17 mouse cellular contexts compared by ENCODE assay signal in genomic region chr16:89864710-89865109, GRCm38 (mm10).
"Had no signal": no experiment of that assay in that cellular context is flagged by ENCODE, and none has a peak within 500 bp of the region (broad histone marks: within the 10 kb centered on the region; RNA-seq: fewer than 3 reads in every experiment).

No protein-coding gene starts in this region.

- H3K4me1 ChIP-seq: liver, embryonic 13.5 days had no signal

- DNase-seq: kidney, adult 2 months; kidney, postnatal 25 days; left cerebral cortex, postnatal 4 days; liver, embryonic 13.5 days; lung, adult 2 months; lung, postnatal 14 days; lung, postnatal 4 days; right cerebral cortex, adult 18-20 months; right cerebral cortex, postnatal 14 days; right cerebral cortex, postnatal 4 days; thymus, postnatal 36 days had no signal

- H3K4me2 ChIP-seq: limb, embryonic 12.5 days; limb, embryonic 15.5 days; liver, embryonic 13.5 days; midbrain, embryonic 13.5 days had no signal

- H3K9me3 ChIP-seq: limb, embryonic 12.5 days; limb, embryonic 15.5 days; liver, embryonic 13.5 days; midbrain, embryonic 13.5 days had no signal

- H3K4me3 ChIP-seq: limb, embryonic 12.5 days; limb, embryonic 15.5 days; liver, embryonic 13.5 days; megakaryocyte, embryonic 14.5 days; midbrain, embryonic 10.5 days; midbrain, embryonic 13.5 days had no signal

- H3K27me3 ChIP-seq: limb, embryonic 12.5 days; limb, embryonic 15.5 days; liver, embryonic 13.5 days; megakaryocyte, embryonic 14.5 days; midbrain, embryonic 13.5 days had no signal

- H3K27ac ChIP-seq: kidney, postnatal 0 days; limb, embryonic 12.5 days; limb, embryonic 15.5 days; liver, embryonic 13.5 days; midbrain, embryonic 10.5 days; midbrain, embryonic 13.5 days had no signal

- H3K9ac ChIP-seq: limb, embryonic 12.5 days; limb, embryonic 15.5 days; liver, embryonic 13.5 days; midbrain, embryonic 13.5 days had no signal

- ATAC-seq: midbrain, embryonic 13.5 days had no signal
